Mouse (Mus musculus): ENCODE measurements around the gene Lcn5. TPM values are rescaled to one million over a fixed set of nuclear protein-coding genes. Genes with fewer than 3 reads are reported as not detected.
"Not testable (repeated sequence)": the region's sequence is repeated elsewhere in the genome, so short reads cannot be mapped to it uniquely, and the experiment has no call there.

Lcn5 gene
- total RNA-seq, 2 experiments from 2014 or later, result not detected

DNA sequence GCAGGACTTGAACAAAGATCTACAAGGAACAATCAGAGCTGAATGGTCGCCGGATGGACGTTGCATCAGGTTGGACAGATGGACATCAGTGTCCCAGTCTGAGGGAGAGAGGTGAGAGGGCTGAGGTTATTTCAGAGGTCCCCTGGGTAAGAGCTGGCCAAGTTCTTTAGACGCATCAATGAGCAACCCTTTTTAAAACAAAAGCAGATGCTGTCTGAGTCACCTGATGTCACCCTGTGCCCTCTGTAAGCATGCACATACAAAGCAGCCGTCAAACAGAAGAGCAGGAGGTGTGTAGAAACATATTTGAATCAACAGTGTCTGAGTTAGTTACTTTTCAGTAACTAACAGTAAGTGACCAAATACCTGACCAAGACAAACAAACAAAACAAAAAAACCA, 6.4 kb downstream of the Lcn5 start:
- intact Hi-C loops (cut with DNase I), result no loop called here
- DNase-seq (ENCODE audit: low spot score in 2 of 2), result no peak

GRCm38 (mm10) chr2:25666516-25666915, 8.8 kb downstream of the Lcn5 start:
- intact Hi-C loops (cut with DNase I), result no loop called here
- no peak for DNase-seq (ENCODE audit: low spot score in 2 of 2)

DNA sequence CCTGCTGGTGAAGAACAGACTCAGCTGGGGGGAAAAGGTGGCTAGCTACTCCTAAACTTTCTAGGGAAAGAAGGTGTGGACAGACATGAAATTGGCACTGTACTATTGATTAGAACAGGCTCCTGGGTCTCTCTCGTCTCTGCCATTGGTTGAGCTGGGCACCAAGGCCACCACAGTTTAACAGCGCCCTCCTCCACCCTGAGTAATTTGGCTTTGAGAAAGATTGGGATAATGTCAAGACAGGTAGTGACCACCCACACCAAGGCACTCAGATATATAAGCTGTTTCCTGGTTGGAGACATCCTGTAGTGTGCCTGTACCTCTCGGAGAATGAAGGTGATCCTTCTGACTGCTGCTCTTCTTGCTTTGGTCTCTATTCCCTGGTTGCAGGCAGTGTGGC, 18.7 kb downstream of the Lcn5 start, which contains the start of gene Lcn6:
Gene Lcn6 (plus strand): TSS at position 301 of the 400 bp plus-strand sequence.
- intact Hi-C loops (cut with DNase I), result no loop called here
- no peak for DNase-seq (ENCODE audit: low spot score in 2 of 2)

GRCm38 (mm10) chr2:25679559-25679958, 21.8 kb downstream of the Lcn5 start:
- intact Hi-C loops (cut with DNase I), result no loop called here
- no peak for DNase-seq (ENCODE audit: low spot score in 2 of 2)

DNA sequence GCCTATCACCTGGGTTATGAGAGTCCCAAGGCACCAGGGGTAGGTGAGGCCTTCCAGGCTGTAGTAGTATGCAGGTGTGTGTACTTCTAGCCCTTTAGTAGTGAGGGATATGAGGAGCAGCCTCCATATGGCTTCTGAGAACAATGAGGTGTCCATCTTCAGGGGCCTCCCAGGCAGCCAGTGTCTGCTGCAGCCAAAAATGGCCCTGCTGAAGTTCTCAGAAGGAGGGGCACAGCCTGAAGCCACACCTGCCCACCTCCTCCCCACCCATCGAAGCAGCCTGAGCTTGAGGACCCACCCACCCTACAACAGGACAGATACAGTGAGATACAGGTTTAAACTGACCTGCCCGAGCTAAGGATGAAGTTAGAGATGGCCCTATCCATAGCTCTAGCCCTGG, 24.7 kb downstream of the Lcn5 start, which contains the start of gene Lcn10:
Gene Lcn10 (plus strand): TSS at position 301 of the 400 bp plus-strand sequence.
- intact Hi-C loops (cut with DNase I), result no loop called here
- no peak for DNase-seq (ENCODE audit: low spot score in 2 of 2)

DNA sequence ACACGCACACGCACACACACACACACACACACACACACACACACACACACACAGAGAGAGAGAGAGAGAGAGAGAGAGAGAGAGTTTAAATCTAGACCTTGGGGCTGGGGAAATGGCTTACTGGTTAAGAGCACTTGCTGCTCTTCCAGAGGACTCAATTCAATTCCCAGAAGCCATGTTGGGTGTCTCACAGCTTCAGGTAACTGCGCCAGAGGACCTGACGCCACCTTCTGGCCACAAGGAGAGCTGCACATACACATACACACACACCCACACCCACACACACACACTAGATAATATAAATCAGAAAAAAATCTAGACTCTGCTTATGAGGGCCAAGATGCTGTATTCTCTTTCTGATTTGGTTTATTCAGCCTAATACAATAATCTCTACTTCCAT, 29.2 kb downstream of the Lcn5 start:
- intact Hi-C loops (cut with DNase I), result no loop called here
- DNase-seq (ENCODE audit: low spot score in 2 of 2), result no peak

GRCm38 (mm10) chr2:25694605-25695004, 36.9 kb downstream of the Lcn5 start:
- peak; percentile 37 to 43 for DNase-seq (ENCODE audit: low spot score in 2 of 2)

DNA sequence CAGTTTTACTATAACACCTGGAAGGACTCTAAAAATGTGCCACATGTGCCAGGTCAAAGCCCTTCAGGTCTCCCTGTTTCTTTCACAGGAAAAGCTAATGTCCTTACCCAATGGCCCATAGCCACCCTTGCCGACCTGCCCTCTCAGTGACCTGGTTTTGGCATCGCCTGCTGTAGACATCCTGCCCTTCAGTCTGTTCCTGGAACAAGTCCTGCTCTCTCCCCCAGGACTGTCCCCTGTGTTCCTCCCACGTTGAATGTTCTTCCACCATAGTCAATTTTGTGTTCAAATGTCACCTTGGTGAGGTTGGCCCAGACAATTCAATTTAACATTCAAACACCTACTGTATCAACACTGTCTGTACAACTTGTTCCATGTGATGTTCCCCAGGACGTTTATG, 39.2 kb downstream of the Lcn5 start:
- DNase-seq (ENCODE audit: low spot score in 2 of 2), result no peak
- intact Hi-C loops (cut with DNase I), result loop anchor here (10.0 kb wide), 1 partner anchor 128 kb away; the partner anchor contains the start of gene Lcn9

More at GRCm38 (mm10) chr2:25694605-25695004, 36.9 kb downstream of the Lcn5 start:
- intact Hi-C loops (cut with DNase I), result loop anchor here (10.0 kb wide), 1 partner anchor 130 kb away; the partner anchor contains the start of gene Lcn9

GRCm38 (mm10) chr2:25698696-25699095, 40.9 kb downstream of the Lcn5 start:
- DNase-seq (ENCODE audit: low spot score in 2 of 2), result no peak
- intact Hi-C loops (cut with DNase I), result loop anchor here (1.0 to 10.0 kb wide), 2 partner anchors 55 to 126 kb away; partner anchors contain the start of gene Lcn9

DNA sequence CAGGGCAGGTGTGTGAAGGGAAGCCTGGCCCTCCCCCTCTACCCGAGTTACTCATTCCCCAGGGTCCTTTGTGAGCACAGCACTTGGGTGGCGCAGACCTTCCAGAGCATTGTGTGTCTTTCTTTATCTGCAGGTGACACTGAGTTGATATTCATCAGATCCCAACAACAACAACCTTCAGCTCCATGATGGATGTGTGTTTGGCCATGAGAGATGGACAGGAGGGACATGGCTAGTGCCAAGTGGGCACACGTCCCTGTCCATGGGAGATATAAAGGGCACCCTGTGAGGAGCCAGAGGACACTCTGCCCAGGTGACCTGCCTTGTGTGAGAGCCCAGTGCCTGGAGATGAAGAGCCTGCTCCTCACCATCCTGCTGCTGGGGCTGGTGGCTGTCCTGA, 42.0 kb downstream of the Lcn5 start, which contains the start of gene Obp2a:
Gene Obp2a (plus strand): TSS at position 301 of the 400 bp plus-strand sequence.
- intact Hi-C loops (cut with DNase I), result loop anchor here (1.0 to 10.0 kb wide), 3 partner anchors 54 to 125 kb away; partner anchors contain the start of genes Fcna and Lcn9
- not testable (repeated sequence) for DNase-seq (ENCODE audit: low spot score in 2 of 2)

DNA sequence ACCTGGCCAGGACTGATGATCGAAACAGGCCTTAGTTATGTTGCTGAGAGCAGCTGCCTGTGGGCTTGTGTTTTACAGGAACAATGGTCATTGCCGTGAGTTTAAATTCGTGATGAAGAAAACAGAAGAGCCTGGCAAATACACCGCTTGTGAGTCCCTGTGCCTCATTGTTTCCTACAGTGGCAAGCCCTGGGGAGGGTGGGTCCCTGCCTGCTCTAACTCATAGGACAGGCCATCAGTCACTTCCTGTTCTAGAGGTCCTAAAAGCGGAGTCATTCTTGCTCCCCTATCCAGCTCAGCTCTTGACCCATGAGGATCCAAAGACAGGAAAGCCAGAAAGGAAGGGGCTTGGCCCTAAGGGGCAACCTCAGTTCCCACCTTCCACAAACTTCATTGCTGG, 43.2 kb downstream of the Lcn5 start:
- intact Hi-C loops (cut with DNase I), result loop anchor here (5.0 kb wide), 1 partner anchor 74 kb away; the partner anchor contains the start of gene Fcna
- DNase-seq (ENCODE audit: low spot score in 2 of 2), result no peak

DNA sequence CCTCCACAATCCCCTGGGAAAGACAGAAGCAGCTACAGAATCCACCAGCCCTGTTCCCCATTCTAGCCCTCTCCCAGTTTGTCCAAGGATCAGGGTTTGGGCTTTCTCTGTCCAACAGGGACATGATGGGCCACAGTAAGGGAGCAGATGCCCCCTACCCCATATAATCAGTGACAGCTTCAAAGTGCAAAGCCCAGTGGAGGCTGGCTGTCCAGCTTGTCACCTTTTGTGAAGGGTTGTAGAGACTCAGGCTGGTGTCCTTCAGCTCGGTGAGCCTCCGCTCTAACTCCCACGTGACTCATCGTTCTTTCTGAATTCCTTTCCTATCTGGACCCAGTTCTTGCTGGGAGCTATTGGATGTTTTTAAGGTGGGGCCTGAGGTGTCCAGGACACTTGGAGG, 46.0 kb downstream of the Lcn5 start:
- no peak for DNase-seq (ENCODE audit: low spot score in 2 of 2)
- intact Hi-C loops (cut with DNase I), result loop anchor here (5.0 kb wide), 1 partner anchor 76 kb away; the partner anchor contains the start of gene Fcna

DNA sequence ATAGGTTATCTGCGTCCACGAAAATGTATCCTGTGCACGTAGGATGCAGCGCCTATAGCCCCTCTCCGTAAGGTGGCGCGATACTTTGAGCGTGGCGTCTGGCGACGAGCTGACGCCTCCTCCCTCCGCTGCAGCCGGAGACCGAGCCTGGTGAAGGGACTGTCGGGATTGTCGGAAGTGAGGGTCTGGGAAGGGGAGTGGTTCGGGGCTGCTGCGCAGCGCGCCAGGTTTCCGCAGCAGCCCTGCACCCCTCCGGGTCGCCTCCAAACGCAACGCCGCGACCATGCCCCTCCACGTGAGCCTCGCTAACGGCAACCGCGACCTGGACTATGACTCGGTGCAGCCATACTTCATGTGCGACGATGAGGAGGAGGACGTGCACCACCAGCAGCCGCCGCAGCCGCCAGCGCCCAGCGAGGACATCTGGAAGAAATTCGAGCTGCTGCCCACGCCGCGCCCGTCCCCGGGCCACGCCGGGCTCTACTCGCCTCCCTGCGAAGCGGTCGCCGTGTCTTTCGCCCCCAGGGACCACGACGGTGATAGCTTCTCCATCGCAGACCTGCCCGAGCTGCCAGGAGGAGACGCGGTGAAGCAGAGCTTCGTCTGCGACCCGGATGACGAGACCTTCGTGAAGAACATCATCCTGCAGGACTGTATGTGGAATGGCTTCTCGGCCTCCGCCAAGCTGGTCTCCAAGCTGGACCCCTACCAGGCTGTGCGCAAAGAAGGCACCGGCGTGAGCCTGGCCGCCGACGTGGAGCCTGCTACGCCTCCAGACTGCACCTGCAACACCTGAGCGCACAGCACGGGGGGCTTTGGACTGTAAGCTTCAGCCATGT, 49.1 kb downstream of the Lcn5 start, which contains the start of gene Bmyc:
Gene Bmyc (plus strand): TSS at position 97 of the 839 bp plus-strand sequence.
- intact Hi-C loops (cut with DNase I), result loop anchor here (5.0 kb wide), 1 partner anchor 275 kb away; the partner anchor contains the start of gene Camsap1
- DNase-seq (ENCODE audit: low spot score in 2 of 2), result peak; percentile 88 to 95

DNA sequence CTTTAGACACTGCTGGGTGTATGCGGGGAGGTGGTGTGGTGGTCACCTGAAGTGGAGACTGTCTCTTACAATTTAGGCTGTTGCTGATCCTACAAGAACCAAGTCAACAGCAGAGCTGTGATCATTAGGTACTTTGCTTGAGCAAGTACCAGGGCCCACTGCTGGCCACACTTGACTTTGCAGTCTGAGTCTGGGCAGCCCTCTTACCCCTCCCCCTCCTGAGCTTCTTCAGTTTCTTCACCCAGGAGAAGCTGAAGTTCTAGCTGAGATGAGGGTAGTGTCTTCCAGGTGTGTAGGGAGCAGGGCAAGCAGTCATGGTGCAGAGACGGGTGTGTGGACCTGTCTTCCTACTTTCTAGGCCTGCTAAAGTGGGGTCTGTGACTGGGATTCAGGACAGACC, 50.4 kb downstream of the Lcn5 start:
- intact Hi-C loops (cut with DNase I), result loop anchor here (5.0 kb wide), 1 partner anchor 274 kb away; the partner anchor contains the start of gene Camsap1
- DNase-seq (ENCODE audit: low spot score in 2 of 2), result peak; percentile 22 to 57

- DNase-seq (ENCODE audit: low spot score in 2 of 2), result not testable (repeated sequence)
- intact Hi-C loops (cut with DNase I), result loop anchor here (5.0 kb wide), 1 partner anchor 273 kb away; the partner anchor contains the start of gene Camsap1
Measured at GRCm38 (mm10) chr2:25709056-25709455, 51.3 kb downstream of the Lcn5 start.

GRCm38 (mm10) chr2:25709791-25710190, 52.0 kb downstream of the Lcn5 start:
- DNase-seq (ENCODE audit: low spot score in 2 of 2), result not testable (repeated sequence)
- intact Hi-C loops (cut with DNase I), result loop anchor here (5.0 kb wide), 1 partner anchor 273 kb away; the partner anchor contains the start of gene Camsap1

Data from left cerebral cortex, postnatal 25 days (tissue).